Mouse (Mus musculus): Measurements from ENCODE around the gene Trpm1. TPM values are rescaled to one million over a fixed set of nuclear protein-coding genes. Genes with fewer than 3 reads are reported as not detected.

Trpm1 gene
- polyA plus RNA-seq, 1 experiment from 2014 or later = not detected

DNA sequence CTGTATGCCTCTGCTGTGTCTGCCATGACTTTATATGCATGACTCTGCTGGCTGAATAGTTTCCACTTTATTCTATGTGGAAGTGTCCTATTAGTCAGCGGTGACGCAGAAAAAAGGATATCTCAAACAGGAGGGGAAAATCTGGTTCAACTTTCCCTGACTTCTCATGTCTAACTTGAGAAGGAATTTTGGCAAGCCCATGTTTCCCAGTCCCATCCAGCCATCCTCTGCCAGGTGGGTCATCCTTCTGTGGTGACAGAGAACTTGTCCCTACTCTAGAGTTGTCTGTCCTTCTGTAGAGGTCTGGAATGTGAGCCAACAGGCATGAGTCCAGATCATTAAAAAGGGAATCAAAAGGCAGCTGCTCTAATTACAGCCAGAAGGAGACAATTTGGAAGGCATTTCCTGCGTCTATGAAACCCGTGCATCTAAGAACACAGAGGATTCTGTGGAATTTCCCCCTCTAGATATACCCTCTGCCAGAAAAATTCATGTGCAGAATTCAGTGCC is 86.2 kb downstream of the Trpm1 start:
- 70% methylated on average over 4 of the region's 4 CpGs for WGBS (ENCODE audit: insufficient replicate concordance)
- H3K36me3 ChIP-seq = no peaks in the 10 kb centered on the region

DNA sequence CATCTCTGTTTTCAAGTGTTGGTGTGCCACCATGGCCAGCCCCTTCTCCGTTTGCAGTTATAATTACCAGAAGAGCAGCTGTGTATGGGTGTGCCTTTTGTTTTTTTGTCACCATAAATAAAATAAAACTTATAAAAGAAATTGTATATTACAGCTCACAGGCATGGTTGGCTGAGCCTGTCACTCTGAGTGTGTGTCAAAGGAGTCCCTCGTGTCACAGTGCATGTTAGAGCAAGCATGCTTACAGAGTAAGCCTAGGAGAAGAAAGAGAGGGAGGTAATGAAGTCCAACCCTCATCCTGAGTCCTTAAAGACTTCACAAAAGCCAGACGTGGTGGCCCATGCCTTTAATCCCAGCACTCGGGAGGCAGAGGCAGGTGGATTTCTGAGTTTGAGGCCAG is 88.8 kb downstream of the Trpm1 start:
- 47% methylated on average over 4 of the region's 4 CpGs for WGBS (ENCODE audit: insufficient replicate concordance)

More for the DNA sequence above, 86.2 kb downstream of the Trpm1 start:
- Histone ChIP-seq H3K27ac (no peak overlapping the region), H3K9ac (no peak overlapping the region), H3K4me1 (no peaks in the 10 kb centered on the region), H3K4me2 (no peak overlapping the region), H3K27me3 (replicated peaks) (no peaks in the 10 kb centered on the region), H3K4me3 (no peak overlapping the region), H3K9me3 (replicated peaks) (no peaks in the 10 kb centered on the region)
- no peak for ATAC-seq

DNA sequence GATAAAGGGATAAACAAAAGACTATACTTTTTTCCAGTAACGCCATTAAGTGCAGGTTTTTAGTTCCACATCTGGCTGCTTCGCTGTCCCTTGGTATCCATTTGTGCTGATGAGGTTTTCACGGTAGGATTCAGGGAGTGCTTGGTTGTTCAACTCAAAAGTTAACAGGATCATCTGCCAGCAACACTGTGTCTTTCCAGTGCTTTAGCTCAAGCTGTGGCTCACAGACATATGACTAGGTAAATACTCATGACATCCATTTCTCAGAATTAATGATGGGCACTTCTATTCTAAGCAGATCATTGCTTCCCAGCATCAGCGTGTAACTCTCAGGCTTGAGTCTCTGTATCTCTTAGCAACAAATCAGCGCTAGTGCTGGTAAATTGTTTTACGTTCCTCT is 90.7 kb downstream of the Trpm1 start:
- Histone ChIP-seq H3K4me1 (no peaks in the 10 kb centered on the region), H3K36me3 (no peaks in the 10 kb centered on the region), H3K9me3 (replicated peaks) (no peaks in the 10 kb centered on the region), H3K4me2 (no peak overlapping the region), H3K4me3 (no peak overlapping the region), H3K9ac (no peak overlapping the region), H3K27ac (no peak overlapping the region), H3K27me3 (replicated peaks) (no peaks in the 10 kb centered on the region)
- no peak for ATAC-seq
- WGBS (ENCODE audit: insufficient replicate concordance) = 75% methylated on average over 6 of the region's 6 CpGs

More for the DNA sequence above, 88.8 kb downstream of the Trpm1 start:
- no peak for ATAC-seq
- H3K9ac ChIP-seq = no peak overlapping the region
- H3K27me3 ChIP-seq (replicated peaks) = no peaks in the 10 kb centered on the region
- no peak overlapping the region for H3K4me3 ChIP-seq
- no peak overlapping the region for H3K4me2 ChIP-seq
- no peaks in the 10 kb centered on the region for H3K36me3 ChIP-seq
- no peaks in the 10 kb centered on the region for H3K9me3 ChIP-seq (replicated peaks)
- H3K27ac ChIP-seq = no peak overlapping the region
- H3K4me1 ChIP-seq = no peaks in the 10 kb centered on the region

DNA sequence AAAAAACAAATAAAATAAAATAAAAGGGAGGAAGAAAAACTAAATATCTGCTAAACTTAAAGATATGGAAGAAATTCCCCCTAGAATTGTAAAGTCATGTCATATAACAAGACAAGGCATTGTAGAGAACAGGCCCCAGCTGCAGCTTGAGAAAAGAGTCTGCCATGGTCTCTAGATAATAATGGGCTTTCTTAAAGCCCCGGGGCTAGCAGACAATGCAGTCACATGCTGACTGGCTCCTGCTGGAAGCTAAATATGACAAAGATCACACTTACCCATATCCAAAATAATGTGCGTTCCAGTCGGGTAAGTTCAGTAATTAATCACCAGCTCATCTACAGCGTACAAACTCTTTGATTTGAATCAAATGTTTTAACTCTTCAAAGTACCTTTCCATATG is 93.1 kb downstream of the Trpm1 start:
- no peaks in the 10 kb centered on the region for H3K36me3 ChIP-seq
- no peaks in the 10 kb centered on the region for H3K4me1 ChIP-seq
- no peaks in the 10 kb centered on the region for H3K9me3 ChIP-seq (replicated peaks)
- H3K4me2 ChIP-seq = no peak overlapping the region
- no peaks in the 10 kb centered on the region for H3K27me3 ChIP-seq (replicated peaks)
- H3K4me3 ChIP-seq = no peak overlapping the region
- 77% methylated on average over 4 of the region's 4 CpGs for WGBS (ENCODE audit: insufficient replicate concordance)
- no peak overlapping the region for H3K27ac ChIP-seq
- no peak for ATAC-seq
- no peak overlapping the region for H3K9ac ChIP-seq

GRCm38 (mm10) chr7:64248352-64248751 is 94.7 kb downstream of the Trpm1 start:
- H3K27me3 ChIP-seq (replicated peaks) = no peaks in the 10 kb centered on the region
- H3K4me3 ChIP-seq = no peak overlapping the region
- H3K9me3 ChIP-seq (replicated peaks) = no peaks in the 10 kb centered on the region
- no peak overlapping the region for H3K27ac ChIP-seq
- no peak for ATAC-seq
- H3K4me1 ChIP-seq = no peaks in the 10 kb centered on the region
- H3K36me3 ChIP-seq = no peaks in the 10 kb centered on the region
- no peak overlapping the region for H3K4me2 ChIP-seq
- WGBS (ENCODE audit: insufficient replicate concordance) = 62% methylated on average over 1 of the region's 1 CpGs
- no peak overlapping the region for H3K9ac ChIP-seq

DNA sequence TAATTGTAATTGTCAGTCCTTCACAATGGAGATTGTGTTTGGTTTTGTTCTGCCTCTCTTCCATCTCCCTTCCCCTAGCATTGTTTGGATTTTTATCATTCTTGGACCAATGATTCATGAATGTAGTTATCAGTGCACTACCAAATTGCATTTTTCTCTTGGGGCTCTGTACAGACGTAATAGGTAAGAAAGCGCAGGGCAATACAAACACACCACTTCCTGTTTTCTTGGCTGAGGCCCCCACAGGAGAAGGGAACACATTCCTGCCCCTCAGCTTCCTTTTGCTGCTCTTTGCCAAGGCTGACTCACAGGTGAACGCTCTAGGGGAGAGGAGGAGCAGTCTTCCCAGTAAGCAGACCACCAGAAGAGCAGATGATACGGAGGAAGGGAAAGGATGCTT is 96.1 kb downstream of the Trpm1 start:
- WGBS (ENCODE audit: insufficient replicate concordance) = 23% methylated on average over 4 of the region's 4 CpGs
- no peak for ATAC-seq
- H3K9ac ChIP-seq = no peak overlapping the region
- H3K9me3 ChIP-seq (replicated peaks) = no peaks in the 10 kb centered on the region
- no peak overlapping the region for H3K27ac ChIP-seq
- no peaks in the 10 kb centered on the region for H3K4me1 ChIP-seq
- no peaks in the 10 kb centered on the region for H3K27me3 ChIP-seq (replicated peaks)
- no peak overlapping the region for H3K4me3 ChIP-seq
- no peak overlapping the region for H3K4me2 ChIP-seq
- no peaks in the 10 kb centered on the region for H3K36me3 ChIP-seq

DNA sequence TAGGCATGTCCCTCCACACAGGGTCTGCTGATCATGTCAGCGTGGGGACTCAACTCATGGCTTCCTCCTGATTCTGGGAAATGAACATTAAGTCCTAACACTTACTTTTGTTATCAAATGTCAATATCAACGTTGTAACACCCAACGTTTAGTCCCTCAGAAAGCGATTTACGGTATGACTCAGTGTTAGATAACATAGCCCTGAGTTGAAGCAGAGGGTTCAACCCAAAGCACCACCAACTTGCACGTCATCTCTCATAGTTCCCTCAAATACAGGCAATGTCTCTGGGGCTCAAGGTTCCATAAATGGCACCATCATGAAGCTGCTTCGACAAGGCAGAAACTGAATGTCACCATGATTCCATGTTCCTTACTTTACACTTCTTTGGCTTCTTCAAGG is 96.8 kb downstream of the Trpm1 start:
- H3K4me2 ChIP-seq = no peak overlapping the region
- no peaks in the 10 kb centered on the region for H3K27me3 ChIP-seq (replicated peaks)
- ATAC-seq = no peak
- H3K36me3 ChIP-seq = no peaks in the 10 kb centered on the region
- no peaks in the 10 kb centered on the region for H3K4me1 ChIP-seq
- H3K9me3 ChIP-seq (replicated peaks) = no peaks in the 10 kb centered on the region
- H3K27ac ChIP-seq = no peak overlapping the region
- no peak overlapping the region for H3K4me3 ChIP-seq
- WGBS (ENCODE audit: insufficient replicate concordance) = 72% methylated on average over 7 of the region's 7 CpGs
- H3K9ac ChIP-seq = no peak overlapping the region

DNA sequence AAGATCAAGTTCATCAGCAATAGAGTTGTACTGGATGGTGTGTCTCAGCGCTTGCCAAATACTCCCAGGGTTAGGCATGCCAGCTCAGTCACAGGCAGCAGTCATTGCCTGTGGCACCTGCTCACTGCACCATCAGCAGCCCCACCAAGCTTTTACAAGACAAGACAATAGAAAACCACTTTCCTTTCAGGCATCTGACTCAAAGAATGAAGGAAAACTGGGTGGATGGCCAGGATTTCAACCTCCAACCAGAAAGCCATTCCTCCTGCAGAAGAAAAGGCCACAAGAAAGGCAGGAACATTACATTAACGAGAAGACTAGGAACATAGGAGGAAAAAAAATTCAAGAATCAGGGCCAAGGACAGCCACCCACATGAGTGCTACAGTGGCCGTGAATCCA is 100.1 kb downstream of the Trpm1 start:
- Histone ChIP-seq H3K9ac (no peak overlapping the region), H3K27me3 (replicated peaks) (no peaks in the 10 kb centered on the region), H3K36me3 (no peaks in the 10 kb centered on the region), H3K27ac (no peak overlapping the region), H3K4me1 (no peaks in the 10 kb centered on the region), H3K4me2 (no peak overlapping the region), H3K4me3 (no peak overlapping the region), H3K9me3 (replicated peaks) (no peaks in the 10 kb centered on the region)
- WGBS (ENCODE audit: insufficient replicate concordance) = 68% methylated on average over 3 of the region's 3 CpGs
- ATAC-seq = no peak

DNA sequence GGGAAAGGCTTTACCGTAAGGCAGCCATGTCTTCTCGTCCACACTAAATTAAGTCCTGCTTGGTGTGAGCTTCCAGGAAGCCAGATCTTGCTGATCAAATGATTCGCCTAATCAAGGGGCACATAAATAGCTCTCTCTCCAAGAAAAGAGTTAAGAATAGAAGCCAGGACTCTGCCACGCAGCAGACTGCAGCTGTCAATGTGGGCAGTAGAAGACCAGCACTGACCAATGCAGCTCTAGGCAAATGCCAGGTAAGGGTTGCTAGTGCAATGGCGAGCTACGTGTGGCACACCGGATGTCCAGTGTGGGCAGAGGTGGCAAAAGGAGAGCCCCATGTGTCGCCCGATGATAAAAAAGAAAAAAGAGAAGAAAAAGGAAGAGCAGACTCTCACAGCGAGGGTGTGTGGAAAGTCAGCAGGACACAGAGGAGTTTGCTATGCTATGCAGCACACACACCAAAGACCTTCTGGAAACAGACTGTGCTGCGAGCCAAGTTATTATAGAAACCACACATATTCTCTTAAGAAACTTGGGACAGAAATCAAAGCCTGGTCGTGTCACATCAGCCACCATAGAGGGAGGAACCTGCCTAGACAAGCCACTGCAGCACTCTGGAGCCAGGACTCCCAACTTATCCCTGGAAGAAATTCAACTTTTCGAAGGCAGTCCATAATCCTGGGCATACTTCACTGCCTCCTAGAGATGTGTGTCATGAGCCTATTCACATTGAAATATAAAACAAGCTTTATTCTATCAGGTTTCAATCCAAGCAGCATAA is 112.1 kb downstream of the Trpm1 start:
- H3K4me1 ChIP-seq = no peaks in the 10 kb centered on the region
- ATAC-seq = no peak
- 68% methylated on average over 13 of the region's 13 CpGs for WGBS (ENCODE audit: insufficient replicate concordance)
- no peak overlapping the region for H3K4me3 ChIP-seq
- peaks cover 29% of the 10 kb centered on the region for H3K27me3 ChIP-seq (replicated peaks)
- no peak overlapping the region for H3K4me2 ChIP-seq
- no peaks in the 10 kb centered on the region for H3K36me3 ChIP-seq
- no peak overlapping the region for H3K27ac ChIP-seq
- H3K9ac ChIP-seq = no peak overlapping the region
- H3K9me3 ChIP-seq (replicated peaks) = no peaks in the 10 kb centered on the region

DNA sequence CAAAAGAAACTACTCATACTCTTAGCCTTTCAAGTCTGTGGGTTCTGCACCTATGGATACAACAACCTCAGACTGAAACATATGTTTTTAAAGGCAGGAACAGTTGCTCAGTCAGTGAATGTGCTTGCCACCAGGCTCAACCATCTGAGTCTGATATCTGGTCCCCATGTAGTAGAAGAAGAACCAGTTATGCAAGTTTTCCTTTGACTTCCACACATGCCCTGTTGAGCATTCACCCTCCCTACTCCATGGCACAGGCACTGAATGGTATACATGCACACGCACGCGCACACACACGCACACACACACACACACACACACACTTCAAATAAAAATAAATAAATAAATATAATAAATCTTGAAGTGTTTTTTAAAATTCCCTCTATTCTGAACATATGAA is 113.0 kb downstream of the Trpm1 start:
- H3K9ac ChIP-seq = no peak overlapping the region
- H3K9me3 ChIP-seq (replicated peaks) = no peaks in the 10 kb centered on the region
- no peaks in the 10 kb centered on the region for H3K36me3 ChIP-seq
- H3K4me3 ChIP-seq = no peak overlapping the region
- no peak overlapping the region for H3K4me2 ChIP-seq
- H3K4me1 ChIP-seq = no peaks in the 10 kb centered on the region
- no peak for ATAC-seq
- H3K27me3 ChIP-seq (replicated peaks) = peaks cover 29% of the 10 kb centered on the region
- WGBS (ENCODE audit: insufficient replicate concordance) = 84% methylated on average over 4 of the region's 4 CpGs
- no peak overlapping the region for H3K27ac ChIP-seq

GRCm38 (mm10) chr7:64271926-64272325 is 118.3 kb downstream of the Trpm1 start:
- no peak for ATAC-seq
- WGBS (ENCODE audit: insufficient replicate concordance) = 43% methylated on average over 4 of the region's 4 CpGs
- Histone ChIP-seq H3K36me3 (no peaks in the 10 kb centered on the region), H3K4me1 (no peaks in the 10 kb centered on the region), H3K4me2 (no peak overlapping the region), H3K9me3 (replicated peaks) (no peaks in the 10 kb centered on the region), H3K27me3 (replicated peaks) (peaks cover 29% of the 10 kb centered on the region), H3K4me3 (no peak overlapping the region), H3K27ac (no peak overlapping the region), H3K9ac (no peak overlapping the region)

DNA sequence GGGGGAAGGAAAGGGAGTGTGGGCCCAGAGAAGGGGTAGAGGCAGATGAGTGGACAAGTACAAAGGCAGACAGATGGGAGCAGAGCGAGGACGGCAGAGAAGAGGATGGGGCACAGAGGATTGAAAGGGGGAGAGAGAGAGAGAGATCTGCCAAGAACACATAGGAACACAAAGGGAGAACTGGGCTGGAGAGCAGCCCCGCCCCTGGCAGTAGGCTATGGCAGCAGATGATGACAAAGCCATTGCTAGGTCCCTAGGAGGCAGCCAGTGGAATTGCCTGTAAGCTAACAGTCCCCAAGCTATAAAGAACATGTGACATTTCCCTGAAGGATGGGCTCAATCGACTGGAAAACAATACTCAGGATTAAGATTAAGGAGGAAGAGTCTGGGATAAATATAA is 121.9 kb downstream of the Trpm1 start:
- WGBS (ENCODE audit: insufficient replicate concordance) = 61% methylated on average over 4 of the region's 4 CpGs
- no peaks in the 10 kb centered on the region for H3K36me3 ChIP-seq
- H3K9me3 ChIP-seq (replicated peaks) = no peaks in the 10 kb centered on the region
- no peaks in the 10 kb centered on the region for H3K27me3 ChIP-seq (replicated peaks)
- no peak for ATAC-seq
- no peak overlapping the region for H3K4me2 ChIP-seq
- H3K4me3 ChIP-seq = no peak overlapping the region
- no peak overlapping the region for H3K9ac ChIP-seq
- no peaks in the 10 kb centered on the region for H3K4me1 ChIP-seq
- no peak overlapping the region for H3K27ac ChIP-seq

DNA sequence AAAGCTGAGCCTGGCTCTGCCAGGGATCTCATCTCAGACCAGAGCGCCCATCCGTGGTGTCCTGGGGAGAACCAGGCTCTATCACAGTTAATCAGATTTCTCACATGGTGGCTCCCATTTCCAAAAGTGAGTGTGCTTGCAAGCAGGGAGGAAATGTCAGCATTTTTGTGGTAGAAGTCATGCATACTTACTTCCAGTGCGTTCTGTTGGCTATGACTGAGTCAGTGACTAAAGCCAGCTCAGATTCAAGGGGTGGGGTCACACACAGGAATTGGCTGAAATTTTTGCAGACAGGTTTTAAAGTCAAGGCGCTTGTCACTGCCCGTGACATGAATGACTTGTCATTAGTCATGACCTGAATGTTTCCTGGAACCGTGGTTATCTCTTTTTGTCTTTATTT is 123.3 kb downstream of the Trpm1 start:
- 32% methylated on average over 6 of the region's 6 CpGs for WGBS (ENCODE audit: insufficient replicate concordance)
- Histone ChIP-seq H3K4me1 (no peaks in the 10 kb centered on the region), H3K4me2 (no peak overlapping the region), H3K36me3 (no peaks in the 10 kb centered on the region), H3K27me3 (replicated peaks) (no peaks in the 10 kb centered on the region), H3K4me3 (no peak overlapping the region), H3K9me3 (replicated peaks) (no peaks in the 10 kb centered on the region), H3K9ac (no peak overlapping the region), H3K27ac (no peak overlapping the region)
- ATAC-seq = no peak

All from liver, embryonic 12.5 days (tissue).